Mouse (Mus musculus) hindbrain, embryonic 14.5 days (tissue): ENCODE results near the gene Clmn. TPM values are rescaled to one million over a fixed set of nuclear protein-coding genes. Genes with fewer than 3 reads are reported as not detected.

Experiments used
- ATAC-seq: fragments of 200-750 bp; cut with Nextera tagmentation; 2 replicates; pipeline ENCODE4 v1.8.0; 2017; ENCODE audit warnings: moderate number of reproducible peaks, mild to moderate bottlenecking, moderate TSS enrichment, moderate library complexity; ENCODE audit not compliant: low FRiP score
- DNase-seq: peaks from one replicate; pipeline ENCODE4 v3.0.0-alpha.2; 2015; ENCODE audit warnings: low spot score
- H3K27ac ChIP-seq: fragments of 300-500 bp; sonication (generic); 2 replicates; pipeline ENCODE4 v1.5.1; 2014; ENCODE audit warnings: mild to moderate bottlenecking, moderate library complexity
- H3K27me3 ChIP-seq: fragments of 300-500 bp; sonication (generic); 2 replicates; pipeline ENCODE4 v1.6.1; 2014; ENCODE audit warnings: mild to moderate bottlenecking, low read length, mixed read lengths; ENCODE audit not compliant: control insufficient read depth, insufficient read depth
- H3K36me3 ChIP-seq: fragments of 300-500 bp; sonication (generic); replicated peaks from 2 replicates; pipeline ENCODE4 v1.6.1; 2014; ENCODE audit not compliant: control insufficient read depth, insufficient read depth
- H3K4me1 ChIP-seq: fragments of 300-500 bp; sonication (generic); replicated peaks from 2 replicates; pipeline ENCODE4 v1.6.1; 2014; ENCODE audit warnings: antibody characterized with exemption, low read length, mixed read lengths; ENCODE audit not compliant: control insufficient read depth, insufficient read depth
- H3K4me2 ChIP-seq: fragments of 300-500 bp; sonication (generic); replicated peaks from 2 replicates; pipeline ENCODE4 v1.6.1; 2014; ENCODE audit warnings: mild to moderate bottlenecking, moderate library complexity
- H3K4me3 ChIP-seq: fragments of 300-500 bp; sonication (generic); replicated peaks from 2 replicates; pipeline ENCODE4 v1.5.1; 2014; ENCODE audit warnings: mild to moderate bottlenecking, low read length
- H3K9ac ChIP-seq: fragments of 300-500 bp; sonication (generic); 2 replicates; pipeline ENCODE4 v1.6.1; 2014
- H3K9me3 ChIP-seq: fragments of 300-500 bp; sonication (generic); 2 replicates; pipeline ENCODE4 v1.6.1; 2016; ENCODE audit warnings: low read length; ENCODE audit not compliant: control insufficient read depth
- WGBS: fragments of 180-500 bp; shearing (Covaris S2); extraction: QIAGEN DNeasy Blood & Tissue Kit; methylation state at CpG from one replicate; pipeline ENCODE4 v1.1.7; 2014; 5-methylcytosine and 5-hydroxymethylcytosine counted together
- polyA plus RNA-seq: library from polyadenylated mRNA; unstranded; fragments of >200 nt; fragmentation: Nextera tagmentation; extraction: Ambion mirVana; gene quantifications from 2 replicates; pipeline ENCODE4 v1.2.1, GENCODE M21; 2014

Gene Clmn
- polyA plus RNA-seq, 1 experiment from 2014 or later: 1.7 TPM

DNA sequence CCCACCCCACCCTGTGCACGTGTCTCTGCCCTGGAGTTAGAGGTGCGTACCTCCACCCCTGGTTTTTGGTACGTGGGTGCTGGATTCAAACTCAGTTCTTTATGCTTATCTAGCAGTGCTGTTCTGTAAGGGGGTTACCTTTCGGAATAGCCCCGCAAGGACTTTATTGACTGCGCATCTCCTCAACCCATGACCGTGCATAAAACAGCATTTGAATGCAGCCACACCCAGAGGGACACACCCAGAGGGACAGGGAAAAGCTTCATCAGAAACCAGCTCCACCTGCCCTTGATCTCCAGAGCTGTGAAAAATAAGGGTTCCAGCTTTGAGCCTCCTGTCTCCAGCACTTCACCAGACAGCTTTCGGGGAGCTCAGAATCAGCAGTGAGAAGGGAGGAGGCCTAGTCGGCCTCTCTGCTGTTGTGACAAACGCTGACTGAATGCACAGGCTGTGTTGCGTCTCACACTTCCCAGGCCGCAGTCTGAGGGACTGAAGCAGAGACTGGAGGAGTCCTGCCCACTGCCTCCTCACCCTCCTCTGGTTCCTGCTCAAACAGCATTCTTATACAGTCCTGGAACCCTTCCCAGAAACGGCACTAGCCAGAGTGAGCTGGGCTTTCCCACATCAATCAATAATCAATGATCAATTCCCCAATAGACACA, 37.6 kb upstream of the Clmn start:
- Histone ChIP-seq H3K4me1 (peaks cover 10% of the 10 kb centered on the region; the same call in 1 of the 2 replicates), H3K4me2 (no peak overlapping the region), H3K9me3 (no peaks in the 10 kb centered on the region), H3K36me3 (no peaks in the 10 kb centered on the region), H3K9ac (no peak overlapping the region), H3K27ac (no peak overlapping the region), H3K4me3 (no peak overlapping the region), H3K27me3 (no peaks in the 10 kb centered on the region)
- 82% methylated on average over 13 of the region's 13 CpGs for WGBS
- ATAC-seq (no peak), DNase-seq (no peak)

DNA sequence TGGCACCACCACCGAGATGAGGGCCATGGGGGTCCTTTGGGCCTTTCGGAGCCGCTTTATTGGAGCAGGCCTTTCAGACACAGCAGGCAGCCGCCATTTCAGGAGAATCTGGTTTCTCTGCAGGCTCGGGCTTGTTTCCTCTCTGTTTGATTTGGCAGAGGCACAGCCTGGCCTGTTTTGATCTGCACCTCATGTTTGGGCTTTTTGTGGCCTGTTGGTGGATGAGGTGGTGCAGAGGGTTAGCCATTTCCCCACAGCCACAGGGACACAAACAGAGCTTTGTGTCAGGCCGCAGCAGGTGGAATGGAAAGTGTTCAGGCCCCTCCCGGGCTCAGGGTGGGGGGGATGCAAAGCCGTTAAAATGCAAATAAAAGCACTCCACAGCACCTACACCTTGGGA, 36.4 kb upstream of the Clmn start:
- WGBS: 28% methylated on average over 8 of the region's 8 CpGs
- no peak overlapping the region for H3K4me3 ChIP-seq
- H3K4me1 ChIP-seq: peaks cover 10% of the 10 kb centered on the region; the same call in 1 of the 2 replicates
- H3K9ac ChIP-seq: no peak overlapping the region
- H3K36me3 ChIP-seq: no peaks in the 10 kb centered on the region
- no peaks in the 10 kb centered on the region for H3K9me3 ChIP-seq
- peak overlapping the region; percentile 20; the same call in 1 of the 2 replicates for H3K27ac ChIP-seq
- ATAC-seq (no peak), DNase-seq (no peak)
- H3K4me2 ChIP-seq: no peak overlapping the region
- no peaks in the 10 kb centered on the region for H3K27me3 ChIP-seq

DNA sequence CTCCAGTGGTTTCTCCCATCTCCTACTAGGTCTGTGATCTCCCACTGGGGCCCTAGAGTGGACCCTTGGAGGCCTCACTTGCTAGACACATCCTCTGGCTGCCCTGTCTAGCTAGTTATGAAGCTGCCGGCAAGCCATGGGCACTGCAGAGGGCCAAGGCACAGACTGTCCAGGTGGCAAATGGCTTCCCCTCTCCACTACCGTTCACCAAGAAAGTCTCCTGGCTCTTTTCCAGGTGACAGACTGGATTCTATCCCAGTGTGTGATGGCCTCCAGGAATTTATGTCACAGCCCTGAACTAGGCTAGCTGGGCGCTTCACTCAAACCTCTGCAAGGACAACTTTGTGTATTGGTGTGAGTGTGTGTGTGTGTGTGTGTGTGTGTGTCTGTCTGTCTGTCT, 35.0 kb upstream of the Clmn start:
- ATAC-seq (no peak), DNase-seq (no peak)
- no peaks in the 10 kb centered on the region for H3K9me3 ChIP-seq
- H3K4me1 ChIP-seq: peaks cover 10% of the 10 kb centered on the region; the same call in 1 of the 2 replicates
- no peak overlapping the region for H3K4me2 ChIP-seq
- WGBS: 64% methylated on average over 3 of the region's 3 CpGs
- no peak overlapping the region for H3K4me3 ChIP-seq
- H3K27ac ChIP-seq: no peak overlapping the region
- H3K27me3 ChIP-seq: no peaks in the 10 kb centered on the region
- no peaks in the 10 kb centered on the region for H3K36me3 ChIP-seq
- no peak overlapping the region for H3K9ac ChIP-seq

DNA sequence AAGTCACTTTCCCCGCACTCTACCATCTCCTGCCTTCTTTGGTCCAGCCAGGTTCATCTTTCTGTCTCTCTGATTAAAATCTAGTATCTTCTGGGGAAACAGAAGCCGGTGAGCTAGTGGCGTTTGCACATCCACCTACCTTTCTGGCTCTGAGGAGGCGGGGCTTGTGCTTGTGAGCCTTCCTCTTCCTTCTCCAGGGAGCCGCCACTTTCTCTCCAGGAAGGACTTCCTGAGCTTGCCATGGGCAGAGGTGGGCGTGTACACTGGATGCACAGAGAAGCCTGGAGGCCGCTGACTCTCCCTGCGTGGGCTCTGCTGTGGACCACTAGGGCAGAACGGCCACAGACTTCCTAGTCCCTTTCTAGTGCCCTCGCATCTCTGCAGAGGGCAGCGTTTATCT, 34.3 kb upstream of the Clmn start:
- ATAC-seq (no peak), DNase-seq (no peak)
- H3K4me3 ChIP-seq: no peak overlapping the region
- WGBS: 68% methylated on average over 11 of the region's 11 CpGs
- no peak overlapping the region for H3K9ac ChIP-seq
- no peak overlapping the region for H3K27ac ChIP-seq
- no peaks in the 10 kb centered on the region for H3K27me3 ChIP-seq
- H3K36me3 ChIP-seq: no peaks in the 10 kb centered on the region
- no peaks in the 10 kb centered on the region for H3K9me3 ChIP-seq
- no peak overlapping the region for H3K4me2 ChIP-seq
- peaks cover 10% of the 10 kb centered on the region; the same call in 1 of the 2 replicates for H3K4me1 ChIP-seq

DNA sequence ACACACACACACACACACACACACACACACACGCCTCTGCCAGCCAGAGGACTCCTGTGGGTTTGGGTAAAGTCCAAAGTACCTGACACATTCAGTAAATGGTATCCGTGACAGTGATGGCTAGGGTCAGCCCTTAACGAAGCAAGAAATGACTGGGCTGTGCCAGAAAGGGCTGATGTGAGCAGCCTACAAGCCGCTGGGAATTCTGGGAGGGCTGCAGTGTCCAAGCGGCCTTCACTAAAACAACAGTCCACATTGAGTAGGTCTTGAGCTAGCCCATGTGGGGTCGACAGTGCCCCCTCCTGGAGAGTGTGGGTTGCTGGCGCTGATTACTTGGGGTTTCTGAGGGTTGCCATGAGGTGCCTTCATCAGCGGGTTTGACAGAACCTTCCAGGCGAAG, 33.8 kb upstream of the Clmn start:
- no peak overlapping the region for H3K4me3 ChIP-seq
- H3K4me1 ChIP-seq: peaks cover 10% of the 10 kb centered on the region; the same call in 1 of the 2 replicates
- H3K4me2 ChIP-seq: no peak overlapping the region
- no peak overlapping the region for H3K9ac ChIP-seq
- ATAC-seq (no peak), DNase-seq (no peak)
- no peak overlapping the region for H3K27ac ChIP-seq
- H3K36me3 ChIP-seq: no peaks in the 10 kb centered on the region
- WGBS: 74% methylated on average over 9 of the region's 9 CpGs
- no peaks in the 10 kb centered on the region for H3K9me3 ChIP-seq
- H3K27me3 ChIP-seq: no peaks in the 10 kb centered on the region

DNA sequence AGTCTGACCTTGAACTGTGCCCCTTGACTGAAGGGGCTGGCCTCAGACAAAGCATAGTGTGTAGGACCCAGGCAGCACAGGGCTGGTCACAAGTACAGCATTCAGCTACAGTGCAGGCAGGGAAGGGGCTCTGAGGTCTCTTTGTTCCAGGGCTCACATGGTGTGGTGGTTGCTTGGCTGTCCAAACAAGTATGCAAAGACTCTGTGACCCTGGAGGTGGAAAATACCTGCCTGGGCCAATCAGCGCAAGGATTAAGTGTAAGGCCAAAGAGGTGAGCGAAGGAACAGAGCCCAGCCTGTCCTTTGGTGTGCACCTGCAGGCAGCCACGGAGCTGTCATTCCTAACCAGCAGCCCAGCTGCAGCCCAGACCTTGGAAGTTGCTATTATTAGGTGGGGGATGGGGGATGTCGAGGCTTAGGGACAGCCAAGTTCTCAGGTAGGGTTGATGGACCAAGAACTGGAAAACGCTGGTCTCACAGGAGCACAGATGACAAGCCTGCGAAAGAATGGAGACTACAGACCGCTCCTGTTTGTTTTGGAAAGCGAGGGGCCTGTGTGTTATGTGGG, 32.3 kb upstream of the Clmn start:
- Histone ChIP-seq H3K36me3 (no peaks in the 10 kb centered on the region), H3K27me3 (no peaks in the 10 kb centered on the region), H3K27ac (no peak overlapping the region), H3K4me2 (no peak overlapping the region), H3K4me1 (peaks cover 10% of the 10 kb centered on the region; the same call in 1 of the 2 replicates), H3K9me3 (no peaks in the 10 kb centered on the region), H3K4me3 (no peak overlapping the region), H3K9ac (no peak overlapping the region)
- peak; percentile 55; the same call in 1 of the 2 replicates for ATAC-seq
- WGBS: 65% methylated on average over 8 of the region's 8 CpGs
- no peak for DNase-seq

DNA sequence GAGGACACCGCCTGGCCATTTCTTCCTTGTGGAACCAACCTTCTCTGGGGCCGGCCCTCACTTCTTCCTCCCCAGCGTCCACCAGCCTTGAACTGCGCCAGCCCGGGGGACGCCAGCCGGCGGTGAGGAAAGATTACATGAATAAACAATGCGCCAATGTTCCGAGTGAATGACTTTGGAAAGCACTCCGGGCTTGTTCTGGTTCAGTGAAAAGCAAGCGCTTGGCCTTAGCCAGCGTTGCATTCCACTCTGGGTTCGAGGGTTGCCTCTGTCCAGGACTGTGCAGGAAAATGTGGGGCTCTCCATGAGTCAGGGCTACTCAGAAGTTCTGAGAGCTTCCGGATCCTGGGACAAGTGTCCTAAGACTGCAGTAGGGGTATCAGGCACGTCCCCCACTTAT, 31.8 kb upstream of the Clmn start:
- no peak overlapping the region for H3K27ac ChIP-seq
- H3K4me3 ChIP-seq: no peak overlapping the region
- no peaks in the 10 kb centered on the region for H3K36me3 ChIP-seq
- H3K4me2 ChIP-seq: no peak overlapping the region
- peaks cover 8% of the 10 kb centered on the region; the same call in 1 of the 2 replicates for H3K4me1 ChIP-seq
- peak; percentile 45; the same call in 1 of the 2 replicates for ATAC-seq
- DNase-seq: no peak
- no peaks in the 10 kb centered on the region for H3K27me3 ChIP-seq
- H3K9me3 ChIP-seq: no peaks in the 10 kb centered on the region
- no peak overlapping the region for H3K9ac ChIP-seq
- 39% methylated on average over 16 of the region's 16 CpGs for WGBS

DNA sequence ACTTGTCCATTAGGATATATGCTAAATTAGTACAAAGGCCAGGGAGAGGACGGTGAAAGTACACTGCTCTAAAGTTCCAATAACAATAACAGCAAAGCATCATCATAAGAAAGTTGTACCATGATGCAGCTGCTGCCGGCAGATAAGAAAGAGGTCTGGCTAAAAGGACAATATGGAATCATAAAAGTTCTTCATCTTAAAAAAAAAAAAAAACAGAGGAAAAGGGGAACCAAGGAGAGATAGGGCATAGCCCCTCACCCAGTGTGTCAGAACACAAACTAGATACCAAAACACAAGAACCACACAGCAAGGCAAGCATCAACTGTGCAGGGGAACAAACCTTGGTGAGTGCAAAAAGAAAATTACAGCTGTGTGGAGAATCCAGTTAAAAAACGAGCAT, 27.4 kb upstream of the Clmn start:
- no peaks in the 10 kb centered on the region for H3K4me1 ChIP-seq
- H3K9me3 ChIP-seq: no peaks in the 10 kb centered on the region
- 92% methylated on average over 3 of the region's 3 CpGs for WGBS
- ATAC-seq: no peak
- H3K36me3 ChIP-seq: no peaks in the 10 kb centered on the region
- H3K4me2 ChIP-seq: no peak overlapping the region
- no peak overlapping the region for H3K9ac ChIP-seq
- no peak overlapping the region for H3K4me3 ChIP-seq
- no peak for DNase-seq
- H3K27me3 ChIP-seq: no peaks in the 10 kb centered on the region
- H3K27ac ChIP-seq: no peak overlapping the region

DNA sequence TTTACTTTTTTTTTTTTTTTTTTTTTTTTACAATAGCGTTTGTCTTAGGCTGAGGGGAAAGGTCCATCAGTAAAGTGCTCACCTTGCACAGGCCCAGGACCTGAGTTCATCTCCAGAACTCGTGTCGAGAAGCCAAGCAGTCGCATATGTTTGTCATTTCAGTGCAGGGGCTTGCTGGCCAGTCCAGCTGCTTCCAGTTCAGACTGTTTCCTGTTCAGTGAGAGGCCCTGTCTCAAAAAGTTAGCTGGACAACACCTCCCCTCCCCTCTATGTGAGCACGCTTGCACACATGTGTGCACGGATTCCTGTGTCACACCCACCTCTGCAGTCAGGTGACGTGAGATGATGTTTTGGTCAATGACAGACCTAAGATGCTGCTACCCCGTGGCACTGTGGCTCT, 25.2 kb upstream of the Clmn start:
- Histone ChIP-seq H3K36me3 (no peaks in the 10 kb centered on the region), H3K27ac (no peak overlapping the region), H3K4me2 (no peak overlapping the region), H3K4me3 (no peak overlapping the region), H3K9me3 (no peaks in the 10 kb centered on the region), H3K4me1 (no peaks in the 10 kb centered on the region), H3K27me3 (no peaks in the 10 kb centered on the region), H3K9ac (no peak overlapping the region)
- ATAC-seq: no peak
- 87% methylated on average over 8 of the region's 8 CpGs for WGBS
- no peak for DNase-seq
